ENCODE assay signal across 14 mouse cellular contexts in the genomic region with DNA sequence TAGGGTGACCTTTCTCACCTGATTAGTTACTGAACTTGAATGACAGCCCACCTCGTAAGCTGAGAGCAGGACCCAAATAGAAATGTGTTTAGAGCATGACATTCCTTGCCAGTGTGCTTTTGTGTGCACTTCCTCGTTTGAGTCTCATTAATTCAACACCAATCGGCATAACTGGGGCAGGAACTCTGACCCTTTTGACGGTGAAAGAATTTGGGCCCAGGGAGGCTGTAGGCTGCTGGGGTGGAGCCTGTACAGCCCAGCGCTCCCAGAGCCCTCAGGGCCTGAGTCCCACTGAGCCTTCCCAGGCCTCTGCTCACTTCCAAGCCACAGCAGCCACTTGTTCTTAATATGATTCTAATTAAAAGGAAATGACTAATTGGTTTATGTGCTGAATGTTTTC. TPM values are rescaled to one million over a fixed set of nuclear protein-coding genes. Genes with fewer than 3 reads are reported as not detected.
A peak's percentile ranks its signal among the peaks of the same experiment; 100 is the strongest.
DNase-seq lines count a peak whose midpoint lies in the region; ATAC-seq lines count a peak whose summit lies in the region.
"Had no signal": no experiment of that assay in that cellular context is flagged by ENCODE, and none has a peak within 500 bp of the region (broad histone marks: within the 10 kb centered on the region; RNA-seq: fewer than 3 reads in every experiment).

No protein-coding gene starts in this region.

- H3K27me3 ChIP-seq in limb, embryonic 12.5 days: no peaks in the 10 kb centered on the region
- no peaks in the 10 kb centered on the region for H3K27me3 ChIP-seq in limb, embryonic 10.5 days (ENCODE audit: low read depth, poor library complexity, severe bottlenecking)
- no peaks in the 10 kb centered on the region for H3K27me3 ChIP-seq in hindbrain, embryonic 15.5 days
- no peaks in the 10 kb centered on the region for H3K27me3 ChIP-seq in neural tube, embryonic 14.5 days (ENCODE audit: control insufficient read depth, insufficient read depth, low read length)

- peak overlapping the region; percentile 7; the same call in 1 of the 2 replicates for H3K27ac ChIP-seq in limb, embryonic 12.5 days
- no peak overlapping the region for H3K27ac ChIP-seq in limb, embryonic 10.5 days
- H3K27ac ChIP-seq in hindbrain, embryonic 15.5 days (replicated peaks): peak overlapping the region; percentile 36; the same call in 1 of the 2 replicates
- 0 out of 2 replicates have a peak overlapping the region, but pooled peaks have one; percentile 12 for H3K27ac ChIP-seq in neural tube, embryonic 14.5 days (ENCODE audit: low read depth, low read length)
- H3K27ac ChIP-seq: macrophage had no signal

- no peak overlapping the region for H3K9ac ChIP-seq in limb, embryonic 12.5 days (replicated peaks)
- H3K9ac ChIP-seq in hindbrain, embryonic 15.5 days: no peak overlapping the region
- no peak overlapping the region for H3K9ac ChIP-seq in neural tube, embryonic 14.5 days (replicated peaks; ENCODE audit: low read depth, low read length)

- H3K4me3 ChIP-seq in limb, embryonic 12.5 days (replicated peaks): no peak overlapping the region
- no peak overlapping the region for H3K4me3 ChIP-seq in limb, embryonic 10.5 days
- H3K4me3 ChIP-seq in hindbrain, embryonic 15.5 days: no peak overlapping the region
- H3K4me3 ChIP-seq in neural tube, embryonic 14.5 days (ENCODE audit: low read depth, low read length): no peak overlapping the region

- peaks cover 95% of the 10 kb centered on the region for H3K36me3 ChIP-seq in limb, embryonic 12.5 days
- H3K36me3 ChIP-seq in limb, embryonic 10.5 days: peaks cover 98% of the 10 kb centered on the region
- peaks cover 64% of the 10 kb centered on the region for H3K36me3 ChIP-seq in hindbrain, embryonic 15.5 days
- H3K36me3 ChIP-seq in neural tube, embryonic 14.5 days (ENCODE audit: control insufficient read depth, insufficient read depth, low read length): peaks cover 37% of the 10 kb centered on the region

- DNase-seq in embryo, embryonic 10.5 days (ENCODE audit: low spot score): peak; percentile 14
- DNase-seq in embryo, embryonic 11 days: no peak
- no peak for DNase-seq in limb, embryonic 10.5 days (ENCODE audit: low spot score)
- no peak for DNase-seq in yolk sac, embryonic 10.5 days (ENCODE audit: low spot score)
- DNase-seq in cerebellum, postnatal 10 days: no peak
- DNase-seq: adrenal gland, postnatal 14 days; cerebellum, postnatal 25 days; left cerebral cortex, postnatal 4 days had no signal

- ATAC-seq in limb, embryonic 12.5 days (ENCODE audit: insufficient number of reproducible peaks, insufficient read depth, low FRiP score, low TSS enrichment, low read depth): no peak
- no peak for ATAC-seq in hindbrain, embryonic 15.5 days (ENCODE audit: low FRiP score, low read depth)
- ATAC-seq in neural tube, embryonic 14.5 days (ENCODE audit: low read depth): no peak

- no peaks in the 10 kb centered on the region for H3K9me3 ChIP-seq in limb, embryonic 12.5 days
- H3K9me3 ChIP-seq in limb, embryonic 10.5 days (replicated peaks): no peaks in the 10 kb centered on the region
- H3K9me3 ChIP-seq in hindbrain, embryonic 15.5 days: no peaks in the 10 kb centered on the region
- H3K9me3 ChIP-seq in neural tube, embryonic 14.5 days (ENCODE audit: control insufficient read depth, low read length): no peaks in the 10 kb centered on the region

- no peak overlapping the region for H3K4me2 ChIP-seq in limb, embryonic 12.5 days
- H3K4me2 ChIP-seq in hindbrain, embryonic 15.5 days: no peak overlapping the region
- no peak overlapping the region for H3K4me2 ChIP-seq in neural tube, embryonic 14.5 days (ENCODE audit: low read depth, low read length)
- H3K4me2 ChIP-seq: heart, embryonic 11.5 days had no signal

- peaks cover 6% of the 10 kb centered on the region; the same call in 1 of the 2 replicates for H3K4me1 ChIP-seq in limb, embryonic 12.5 days (replicated peaks)
- no peaks in the 10 kb centered on the region for H3K4me1 ChIP-seq in limb, embryonic 10.5 days
- H3K4me1 ChIP-seq in hindbrain, embryonic 15.5 days (replicated peaks): peaks cover 29% of the 10 kb centered on the region
- 0 out of 2 replicates have a peak, but pooled peaks cover 5% of the 10 kb centered on the region for H3K4me1 ChIP-seq in neural tube, embryonic 14.5 days (ENCODE audit: control insufficient read depth, insufficient read depth, low read length)

- WGBS in limb, embryonic 12.5 days: 46% methylated on average over 5 of the region's 5 CpGs
- 59% methylated on average over 5 of the region's 5 CpGs for WGBS in limb, embryonic 10.5 days
- WGBS in hindbrain, embryonic 15.5 days: 37% methylated on average over 5 of the region's 5 CpGs
- WGBS in neural tube, embryonic 14.5 days: 52% methylated on average over 5 of the region's 5 CpGs

RNA-seq across cellular contexts. Expression of a gene that starts 26.4 kb away (rescaled TPM):
- polyA plus RNA-seq in limb, embryonic 12.5 days (2016; fragmentation: Nextera tagmentation; extraction: Ambion mirVana): not detected in 2 replicates
- polyA plus RNA-seq in limb, embryonic 10.5 days (2016; fragmentation: Nextera tagmentation; extraction: Ambion mirVana): not detected in 2 replicates
- 1.2 and 1.3 TPM in 2 replicates for polyA plus RNA-seq in hindbrain, embryonic 15.5 days (2015; fragmentation: Nextera tagmentation; extraction: Ambion mirVana)
- polyA plus RNA-seq in neural tube, embryonic 14.5 days (2014; fragmentation: Nextera tagmentation; extraction: Ambion mirVana): not detected in 2 replicates
- polyA plus RNA-seq: heart, embryonic 11.5 days; liver, embryonic 16.5 days; macrophage had no signal

RNA-seq across cellular contexts. Expression of a gene that starts 41.5 kb away (rescaled TPM):
- polyA plus RNA-seq in limb, embryonic 12.5 days (2016; fragmentation: Nextera tagmentation; extraction: Ambion mirVana): 0.84 and 0.91 TPM in 2 replicates
- polyA plus RNA-seq in limb, embryonic 10.5 days (2016; fragmentation: Nextera tagmentation; extraction: Ambion mirVana): 0.58 and 0.66 TPM in 2 replicates
- 0.36 and 0.75 TPM in 2 replicates for polyA plus RNA-seq in hindbrain, embryonic 15.5 days (2015; fragmentation: Nextera tagmentation; extraction: Ambion mirVana)
- polyA plus RNA-seq in neural tube, embryonic 14.5 days (2014; fragmentation: Nextera tagmentation; extraction: Ambion mirVana): 0.20 and 0.67 TPM in 2 replicates
- polyA plus RNA-seq: macrophage had no signal

RNA-seq across cellular contexts. Expression of a gene that starts 42.1 kb away (rescaled TPM):
- polyA plus RNA-seq in limb, embryonic 12.5 days (2016; fragmentation: Nextera tagmentation; extraction: Ambion mirVana): 266 and 271 TPM in 2 replicates
- polyA plus RNA-seq in limb, embryonic 10.5 days (2016; fragmentation: Nextera tagmentation; extraction: Ambion mirVana): 284 and 290 TPM in 2 replicates
- polyA plus RNA-seq in hindbrain, embryonic 15.5 days (2015; fragmentation: Nextera tagmentation; extraction: Ambion mirVana): 222 and 223 TPM in 2 replicates
- polyA plus RNA-seq in neural tube, embryonic 14.5 days (2014; fragmentation: Nextera tagmentation; extraction: Ambion mirVana): 202 and 232 TPM in 2 replicates

RNA-seq across cellular contexts. Expression of a gene that starts 46.5 kb away (rescaled TPM):
- 77.7 and 79.4 TPM in 2 replicates for polyA plus RNA-seq in limb, embryonic 12.5 days (2016; fragmentation: Nextera tagmentation; extraction: Ambion mirVana)
- 70.0 and 70.9 TPM in 2 replicates for polyA plus RNA-seq in limb, embryonic 10.5 days (2016; fragmentation: Nextera tagmentation; extraction: Ambion mirVana)
- polyA plus RNA-seq in hindbrain, embryonic 15.5 days (2015; fragmentation: Nextera tagmentation; extraction: Ambion mirVana): 102 and 114 TPM in 2 replicates
- polyA plus RNA-seq in neural tube, embryonic 14.5 days (2014; fragmentation: Nextera tagmentation; extraction: Ambion mirVana): 51.5 and 58.5 TPM in 2 replicates
